Mouse (Mus musculus): ENCODE data around the gene Prr15l. TPM values are rescaled to one million over a fixed set of nuclear protein-coding genes. Genes with fewer than 3 reads are reported as not detected.

The Prr15l gene
- polyA plus RNA-seq, 1 experiment from 2014 or later = 0.29 TPM

GRCm38 (mm10) chr11:96982859-96983258 is 55.0 kb downstream of the Prr15l start, which contains the start of gene Sp2:
Gene Sp2 (minus strand): TSS chr11:96982959.
- Histone ChIP-seq H3K4me2 (peak within 1 kb of the TSS; percentile 33; the same call in 1 of the 2 replicates), H3K4me1 (replicated peaks) (peaks cover 17% of the 10 kb centered on the region), H3K36me3 (no peaks in the 10 kb centered on the region), H3K27me3 (peaks cover 47% of the 10 kb centered on the region), H3K27ac (no peak within 1 kb of the TSS), H3K4me3 (no peak within 1 kb of the TSS), H3K9ac (no peak within 1 kb of the TSS), H3K9me3 (no peaks in the 10 kb centered on the region)
- 79% methylated on average over 7 of the region's 7 CpGs for WGBS
- ATAC-seq (ENCODE audit: low FRiP score) = no peak

DNA sequence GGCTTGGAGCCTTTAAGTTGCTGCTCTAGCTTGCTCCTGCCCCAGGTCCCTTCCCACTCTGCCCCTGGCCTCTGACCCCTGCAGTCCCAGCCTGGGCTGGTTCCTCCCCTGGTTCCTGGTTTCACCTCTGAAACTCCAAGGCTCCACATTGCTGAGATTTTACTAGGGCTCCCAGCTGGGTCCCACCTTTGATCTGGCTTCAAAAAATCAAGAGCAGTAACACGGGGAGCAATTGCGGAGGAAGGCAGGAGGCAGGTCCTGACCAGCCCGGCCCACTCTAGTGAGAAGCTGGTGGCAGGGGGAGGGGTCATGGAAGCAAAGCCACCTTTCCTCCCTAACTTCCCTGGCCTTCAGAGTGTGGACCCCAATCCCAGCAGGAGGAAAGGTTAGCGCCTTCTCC is 57.0 kb downstream of the Prr15l start:
- Histone ChIP-seq H3K4me1 (replicated peaks) (peaks cover 18% of the 10 kb centered on the region), H3K36me3 (no peaks in the 10 kb centered on the region), H3K4me3 (no peak overlapping the region), H3K27me3 (peaks cover 62% of the 10 kb centered on the region), H3K9me3 (no peaks in the 10 kb centered on the region), H3K9ac (no peak overlapping the region), H3K27ac (no peak overlapping the region), H3K4me2 (no peak overlapping the region)
- WGBS = 26% methylated on average over 4 of the region's 4 CpGs
- ATAC-seq (ENCODE audit: low FRiP score) = no peak

GRCm38 (mm10) chr11:96986463-96986862 is 58.6 kb downstream of the Prr15l start:
- 47% methylated on average over 3 of the region's 3 CpGs for WGBS
- Histone ChIP-seq H3K4me2 (no peak overlapping the region), H3K36me3 (no peaks in the 10 kb centered on the region), H3K27me3 (peaks cover 61% of the 10 kb centered on the region), H3K27ac (no peak overlapping the region), H3K9me3 (no peaks in the 10 kb centered on the region), H3K4me3 (no peak overlapping the region), H3K9ac (no peak overlapping the region), H3K4me1 (replicated peaks) (peaks cover 18% of the 10 kb centered on the region)
- no peak for ATAC-seq (ENCODE audit: low FRiP score)

Other genes with a start within 250 kb of the Prr15l start
- gene Snx11, start 150.5 kb upstream of the Prr15l start, polyA plus RNA-seq (2015; fragmentation: Nextera tagmentation; extraction: Ambion mirVana) = 69.0 and 71.8 TPM in 2 replicates
- 108 and 109 TPM in 2 replicates for gene Cbx1, start 139.0 kb upstream of the Prr15l start, polyA plus RNA-seq (2015; fragmentation: Nextera tagmentation; extraction: Ambion mirVana)
- gene Nfe2l1, start 98.1 kb upstream of the Prr15l start, polyA plus RNA-seq (2015; fragmentation: Nextera tagmentation; extraction: Ambion mirVana) = 69.8 and 72.6 TPM in 2 replicates
- gene Copz2, start 78.2 kb upstream of the Prr15l start, polyA plus RNA-seq (2015; fragmentation: Nextera tagmentation; extraction: Ambion mirVana) = 27.3 and 31.7 TPM in 2 replicates
- gene Cdk5rap3, start 11.6 kb upstream of the Prr15l start, polyA plus RNA-seq (2015; fragmentation: Nextera tagmentation; extraction: Ambion mirVana) = 92.9 and 100 TPM in 2 replicates
- gene Pnpo, start 15.9 kb downstream of the Prr15l start, polyA plus RNA-seq (2015; fragmentation: Nextera tagmentation; extraction: Ambion mirVana) = 20.5 and 22.6 TPM in 2 replicates
- gene Sp2, start 54.9 kb downstream of the Prr15l start, polyA plus RNA-seq (2015; fragmentation: Nextera tagmentation; extraction: Ambion mirVana) = 15.9 and 17.2 TPM in 2 replicates
- gene Sp6, start 85.3 kb downstream of the Prr15l start, polyA plus RNA-seq (2015; fragmentation: Nextera tagmentation; extraction: Ambion mirVana) = 0.10 and 0.29 TPM in 2 replicates
- gene Scrn2, start 101.8 kb downstream of the Prr15l start, polyA plus RNA-seq (2015; fragmentation: Nextera tagmentation; extraction: Ambion mirVana) = 14.4 and 15.3 TPM in 2 replicates
- 3.2 and 5.6 TPM in 2 replicates for gene Lrrc46, start 113.3 kb downstream of the Prr15l start, polyA plus RNA-seq (2015; fragmentation: Nextera tagmentation; extraction: Ambion mirVana)
- 59.4 and 62.0 TPM in 2 replicates for gene Mrpl10, start 113.5 kb downstream of the Prr15l start, polyA plus RNA-seq (2015; fragmentation: Nextera tagmentation; extraction: Ambion mirVana)
- gene Osbpl7, start 122.5 kb downstream of the Prr15l start, polyA plus RNA-seq (2015; fragmentation: Nextera tagmentation; extraction: Ambion mirVana) = 9.6 and 10.7 TPM in 2 replicates
- 0.16 and 0.21 TPM in 2 replicates for gene Tbx21, start 187.2 kb downstream of the Prr15l start, polyA plus RNA-seq (2015; fragmentation: Nextera tagmentation; extraction: Ambion mirVana)
- gene Tbkbp1, start 223.4 kb downstream of the Prr15l start, polyA plus RNA-seq (2015; fragmentation: Nextera tagmentation; extraction: Ambion mirVana) = 7.3 and 8.2 TPM in 2 replicates